Mouse (Mus musculus) spleen, adult 18-20 months (tissue): Measurements from ENCODE around the gene Lbhd1.
"Not testable (repeated sequence)": the region's sequence is repeated elsewhere in the genome, so short reads cannot be mapped to it uniquely, and the experiment has no call there.

ENCODE experiments used
- DNase-seq, 2 experiments: peaks; one replicate each; pipeline ENCODE4 v3.0.0; 2022; ENCODE audit warnings: mixed read lengths in 2 of 2

Gene Lbhd1

GRCm38 (mm10) chr19:8883616-8884015 is at the start of gene Lbhd1, which contains the start of gene Gm49403:
Gene Lbhd1 (plus strand): TSS chr19:8883732.
Gene Gm49403 (plus strand): TSS chr19:8883930.
- no peak for DNase-seq

GRCm38 (mm10) chr19:8836327-8836726 is 47.2 kb upstream of the Lbhd1 start:
- DNase-seq: not testable (repeated sequence)

GRCm38 (mm10) chr19:8837251-8837791 is 46.2 kb upstream of the Lbhd1 start, which contains the start of gene Bscl2:
Gene Bscl2 (plus strand): TSS chr19:8837467.
- DNase-seq: peak; percentile 67 to 87

- peak in 1 of 2 experiments; percentile 27 for DNase-seq
Observed at GRCm38 (mm10) chr19:8838041-8838730, 45.3 kb upstream of the Lbhd1 start.

- no peak for DNase-seq
Observed at GRCm38 (mm10) chr19:8839103-8839907, 44.2 kb upstream of the Lbhd1 start, which contains the start of gene Gng3. Gene Gng3 (minus strand): TSS chr19:8839194.

- peak; percentile 62 to 74 for DNase-seq
Observed at GRCm38 (mm10) chr19:8839908-8840791, 43.4 kb upstream of the Lbhd1 start.

GRCm38 (mm10) chr19:8841012-8841411 is 42.5 kb upstream of the Lbhd1 start:
- DNase-seq: no peak

GRCm38 (mm10) chr19:8842961-8843360 is 40.6 kb upstream of the Lbhd1 start:
- DNase-seq: no peak

- peak in 1 of 2 experiments; percentile 83 for DNase-seq
Observed at GRCm38 (mm10) chr19:8844371-8845129, 39.0 kb upstream of the Lbhd1 start.

GRCm38 (mm10) chr19:8848356-8848755 is 35.2 kb upstream of the Lbhd1 start:
- no peak for DNase-seq

- DNase-seq: no peak
Observed at GRCm38 (mm10) chr19:8850402-8850901, 33.1 kb upstream of the Lbhd1 start, which contains the start of gene Lrrn4cl. Gene Lrrn4cl (plus strand): TSS chr19:8850768.

GRCm38 (mm10) chr19:8851639-8852038 is 31.9 kb upstream of the Lbhd1 start:
- no peak for DNase-seq

GRCm38 (mm10) chr19:8852236-8852928 is 31.1 kb upstream of the Lbhd1 start:
- no peak for DNase-seq

- DNase-seq: no peak
Observed at GRCm38 (mm10) chr19:8853117-8853516, 30.4 kb upstream of the Lbhd1 start.

- peak in 1 of 2 experiments; percentile 32 for DNase-seq
Observed at GRCm38 (mm10) chr19:8857689-8858088, 25.8 kb upstream of the Lbhd1 start.

GRCm38 (mm10) chr19:8859018-8859417 is 24.5 kb upstream of the Lbhd1 start:
- DNase-seq: peak in 1 of 2 experiments; percentile 52

- DNase-seq: no peak
Observed at GRCm38 (mm10) chr19:8864265-8864664, 19.3 kb upstream of the Lbhd1 start.

GRCm38 (mm10) chr19:8870381-8870780 is 13.2 kb upstream of the Lbhd1 start:
- not testable (repeated sequence) for DNase-seq

- no peak for DNase-seq
Observed at GRCm38 (mm10) chr19:8870838-8871237, 12.7 kb upstream of the Lbhd1 start.
